Mouse (Mus musculus): Measurements from ENCODE around the gene Stk32c. TPM values are rescaled to one million over a fixed set of nuclear protein-coding genes. Genes with fewer than 3 reads are reported as not detected.
A peak's percentile ranks its signal among the peaks of the same experiment; 100 is the strongest.

Stk32c gene
- 0.10 and 0.12 TPM in 2 replicates for polyA plus RNA-seq (2016; fragmentation: Nextera tagmentation; extraction: Ambion mirVana)

DNA sequence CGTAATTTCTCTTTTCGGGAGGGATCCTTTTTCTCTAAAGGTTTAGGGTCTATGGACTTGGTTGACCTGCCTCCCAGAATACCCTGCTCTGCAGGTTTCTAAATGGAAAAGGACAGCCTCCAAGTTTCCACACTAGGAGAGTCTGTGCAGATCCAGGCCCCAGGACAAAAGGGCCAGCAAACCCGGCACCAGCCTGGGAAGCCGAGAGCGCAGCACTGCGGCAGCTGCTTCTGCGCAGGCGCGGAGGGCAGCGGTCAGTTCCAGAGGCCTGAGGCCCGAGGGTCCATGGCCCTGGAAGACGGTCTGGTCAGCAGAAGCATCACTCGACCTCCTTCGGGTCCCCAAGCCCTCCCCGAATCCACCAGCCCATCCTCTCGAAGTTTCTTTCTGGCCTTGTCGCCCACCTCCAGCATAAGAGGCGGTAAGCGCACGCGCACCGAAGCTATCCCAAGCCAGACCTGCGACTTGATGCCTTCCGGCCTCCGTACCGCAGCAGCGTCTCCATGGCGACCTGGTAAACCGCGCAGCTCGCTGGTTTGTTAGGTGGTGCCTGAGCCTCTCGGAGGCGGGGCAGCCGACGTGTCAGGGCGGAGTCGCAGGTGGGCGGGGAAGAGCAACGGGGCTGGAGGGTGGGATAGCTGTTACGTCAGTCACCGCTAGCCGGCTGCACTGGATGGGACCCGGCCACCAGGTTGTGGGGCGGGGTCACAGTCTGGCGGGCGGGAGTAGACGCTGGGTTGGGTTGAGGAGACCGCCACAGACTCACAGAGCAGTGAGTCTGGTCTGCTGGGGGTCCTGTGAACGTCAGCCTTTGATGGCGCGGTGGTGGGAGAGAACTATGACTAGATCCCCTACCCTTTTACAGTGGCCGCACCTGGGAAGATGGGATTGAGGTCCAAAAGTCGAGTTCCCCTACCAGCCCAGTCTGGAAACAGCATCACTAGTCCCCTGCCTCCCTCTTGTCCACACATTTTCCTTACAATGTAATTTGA is at the start of gene Stk32c, which contains the start of gene Lrrc27:
TSS of gene Stk32c (minus strand) at position 554 of the 992 bp plus-strand sequence.
TSS of gene Lrrc27 (plus strand) at position 235 of the 992 bp plus-strand sequence.
- H3K27ac ChIP-seq (replicated peaks): peak within 1 kb of the TSS; percentile 97
- H3K4me1 ChIP-seq: peaks cover 26% of the 10 kb centered on the region
- H3K9me3 ChIP-seq: no peaks in the 10 kb centered on the region
- H3K36me3 ChIP-seq (replicated peaks): no peaks in the 10 kb centered on the region
- no peaks in the 10 kb centered on the region for H3K27me3 ChIP-seq (replicated peaks; ENCODE audit: low read depth, poor library complexity, severe bottlenecking)
- 3% methylated on average over 53 of the region's 53 CpGs for WGBS
- peak; percentile 99 for DNase-seq (ENCODE audit: low spot score)
- peak within 1 kb of the TSS; percentile 72 for H3K4me3 ChIP-seq

DNA sequence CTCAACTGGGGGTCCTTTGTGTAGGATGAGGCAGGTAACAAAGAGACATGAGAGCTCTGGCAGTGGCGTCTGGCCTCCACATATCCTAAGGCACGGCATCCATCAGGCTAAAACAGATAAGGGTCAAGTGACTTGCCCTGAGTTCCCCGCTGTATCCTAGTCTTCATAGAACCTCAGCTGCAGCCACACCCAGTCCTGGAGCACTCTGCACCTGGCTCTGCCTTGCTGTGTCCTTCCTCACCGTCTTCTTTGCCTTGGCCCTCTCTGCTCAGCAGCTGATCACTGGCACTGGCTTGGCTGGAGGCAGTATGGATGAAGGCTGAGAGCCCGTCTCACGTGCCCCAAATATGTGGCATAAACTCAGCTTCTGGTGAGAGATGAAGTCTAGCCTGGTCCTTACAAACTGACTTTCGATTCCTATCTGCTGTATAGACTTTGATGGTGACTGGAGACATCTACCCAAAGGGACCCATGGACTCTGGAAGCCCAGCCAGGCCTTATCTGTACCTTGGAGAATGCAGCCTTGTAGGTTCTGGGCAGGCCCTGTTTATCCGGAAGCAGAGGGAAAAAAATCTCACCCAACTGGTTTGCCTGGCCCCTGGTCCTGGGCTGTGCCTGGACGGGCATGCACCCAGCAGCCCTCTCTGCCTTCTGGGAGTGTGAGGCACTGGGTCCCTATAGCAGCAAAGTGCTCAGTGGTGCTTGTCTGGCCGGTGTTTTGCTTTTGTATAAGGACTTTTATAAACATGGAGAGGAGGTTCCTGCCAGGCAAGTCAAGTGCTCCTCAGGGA is 44.8 kb upstream of the Stk32c start:
- Histone ChIP-seq H3K36me3 (replicated peaks) (peaks cover 47% of the 10 kb centered on the region), H3K9me3 (0 out of 2 replicates have a peak, but pooled peaks cover 2% of the 10 kb centered on the region), H3K27ac (replicated peaks) (peak overlapping the region; percentile 45), H3K4me3 (no peak overlapping the region), H3K27me3 (replicated peaks; ENCODE audit: low read depth, poor library complexity, severe bottlenecking) (no peaks in the 10 kb centered on the region), H3K4me1 (peaks cover 30% of the 10 kb centered on the region)
- 65% methylated on average over 10 of the region's 10 CpGs for WGBS
- peak; percentile 46 for DNase-seq (ENCODE audit: low spot score)

DNA sequence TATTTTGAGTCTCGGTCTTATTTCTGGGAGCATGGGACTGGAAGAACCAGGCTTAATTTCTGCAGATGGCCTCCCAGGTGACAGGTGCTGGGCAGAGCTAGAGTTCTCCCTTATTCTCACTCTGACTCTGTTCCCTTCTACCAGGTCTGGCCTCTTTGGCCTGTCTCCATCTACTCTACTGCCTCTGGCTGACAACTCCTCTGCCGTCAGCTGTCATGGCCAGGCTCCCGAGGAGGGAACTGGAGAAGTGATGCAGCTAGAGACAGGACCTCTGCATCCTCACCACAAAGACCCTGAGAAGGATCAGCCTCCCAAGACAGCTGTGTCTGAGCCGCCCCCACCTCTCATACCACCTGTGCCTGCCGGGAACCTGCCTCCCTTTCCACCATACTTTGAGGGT is 41.5 kb upstream of the Stk32c start:
- Histone ChIP-seq H3K9me3 (no peaks in the 10 kb centered on the region), H3K4me3 (no peak overlapping the region), H3K4me1 (peaks cover 55% of the 10 kb centered on the region), H3K27ac (replicated peaks) (no peak overlapping the region), H3K27me3 (replicated peaks; ENCODE audit: low read depth, poor library complexity, severe bottlenecking) (peaks cover 23% of the 10 kb centered on the region), H3K36me3 (replicated peaks) (peaks cover 29% of the 10 kb centered on the region)
- no peak for DNase-seq (ENCODE audit: low spot score)
- 87% methylated on average over 5 of the region's 5 CpGs for WGBS

DNA sequence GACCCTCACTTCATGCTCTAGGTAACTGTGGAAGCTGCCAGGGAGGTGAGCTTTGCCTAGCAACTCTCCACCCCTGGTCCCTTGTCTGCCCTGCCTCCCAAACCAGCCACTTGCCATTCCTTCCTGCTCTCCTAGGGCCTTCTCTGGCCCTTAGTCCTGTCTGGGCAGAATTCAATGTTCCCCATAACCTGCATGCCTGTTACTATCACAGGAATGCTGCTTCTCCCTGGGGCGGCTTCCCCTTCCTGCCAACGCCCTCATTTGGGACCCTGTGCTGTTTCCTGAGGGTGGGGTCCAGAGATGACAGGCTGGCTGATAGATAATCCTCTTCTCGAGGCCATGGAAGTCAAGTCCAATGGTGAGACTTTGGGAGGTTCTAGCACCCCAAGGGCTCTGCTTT is 40.4 kb upstream of the Stk32c start:
- H3K4me3 ChIP-seq: no peak overlapping the region
- H3K4me1 ChIP-seq: peaks cover 61% of the 10 kb centered on the region
- H3K27ac ChIP-seq (replicated peaks): no peak overlapping the region
- 74% methylated on average over 3 of the region's 3 CpGs for WGBS
- H3K36me3 ChIP-seq (replicated peaks): peaks cover 29% of the 10 kb centered on the region
- H3K9me3 ChIP-seq: no peaks in the 10 kb centered on the region
- peaks cover 34% of the 10 kb centered on the region for H3K27me3 ChIP-seq (replicated peaks; ENCODE audit: low read depth, poor library complexity, severe bottlenecking)
- DNase-seq (ENCODE audit: low spot score): no peak

DNA sequence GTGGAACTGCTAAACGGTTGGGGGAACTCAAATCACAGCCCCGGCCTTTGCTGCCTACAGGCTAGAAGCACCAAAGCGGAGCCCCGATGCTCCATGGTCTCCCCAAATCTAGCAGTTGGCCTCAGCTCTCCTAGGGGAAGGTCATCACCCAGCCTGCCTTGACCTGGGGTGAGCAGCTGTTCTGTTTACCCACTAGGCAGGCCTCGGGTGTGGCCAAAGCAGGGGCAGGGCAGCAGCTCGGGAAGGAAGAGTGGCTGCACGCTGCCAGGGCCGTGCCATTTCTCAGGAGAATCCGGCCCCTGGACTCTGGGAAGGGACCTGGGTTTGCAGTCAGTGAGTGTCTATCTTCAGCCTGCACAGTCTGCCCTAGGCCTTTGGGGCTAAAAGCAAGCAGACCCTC is 39.9 kb upstream of the Stk32c start:
- peaks cover 60% of the 10 kb centered on the region for H3K4me1 ChIP-seq
- H3K36me3 ChIP-seq (replicated peaks): peaks cover 29% of the 10 kb centered on the region
- WGBS: 76% methylated on average over 9 of the region's 9 CpGs
- no peak overlapping the region; the same call in 1 of the 2 replicates for H3K27ac ChIP-seq (replicated peaks)
- no peak for DNase-seq (ENCODE audit: low spot score)
- no peak overlapping the region for H3K4me3 ChIP-seq
- H3K9me3 ChIP-seq: no peaks in the 10 kb centered on the region
- H3K27me3 ChIP-seq (replicated peaks; ENCODE audit: low read depth, poor library complexity, severe bottlenecking): peaks cover 34% of the 10 kb centered on the region

DNA sequence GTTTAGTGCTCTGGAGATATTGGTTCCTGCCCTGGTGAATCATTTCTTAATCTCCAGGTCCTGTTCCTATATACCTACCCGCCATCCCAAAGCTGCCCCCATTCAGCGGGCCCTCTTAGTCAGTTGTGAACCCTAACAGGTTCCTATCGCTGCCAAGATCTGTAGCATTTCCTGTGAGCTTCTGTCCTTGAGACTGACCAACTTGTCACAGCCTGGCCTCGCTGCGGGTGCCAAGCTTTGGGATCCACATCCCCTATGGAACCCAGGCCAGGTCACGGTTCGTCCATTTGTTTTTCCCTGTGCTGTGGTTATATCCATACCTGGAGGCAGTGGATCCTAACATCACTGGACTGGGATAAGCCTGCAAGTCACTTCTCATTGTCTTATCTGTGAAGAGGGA is 39.5 kb upstream of the Stk32c start:
- no peak for DNase-seq (ENCODE audit: low spot score)
- WGBS: 89% methylated on average over 7 of the region's 7 CpGs
- H3K9me3 ChIP-seq: no peaks in the 10 kb centered on the region
- no peak overlapping the region for H3K27ac ChIP-seq (replicated peaks)
- H3K27me3 ChIP-seq (replicated peaks; ENCODE audit: low read depth, poor library complexity, severe bottlenecking): peaks cover 39% of the 10 kb centered on the region
- peaks cover 28% of the 10 kb centered on the region for H3K36me3 ChIP-seq (replicated peaks)
- H3K4me3 ChIP-seq: no peak overlapping the region
- H3K4me1 ChIP-seq: peaks cover 61% of the 10 kb centered on the region

DNA sequence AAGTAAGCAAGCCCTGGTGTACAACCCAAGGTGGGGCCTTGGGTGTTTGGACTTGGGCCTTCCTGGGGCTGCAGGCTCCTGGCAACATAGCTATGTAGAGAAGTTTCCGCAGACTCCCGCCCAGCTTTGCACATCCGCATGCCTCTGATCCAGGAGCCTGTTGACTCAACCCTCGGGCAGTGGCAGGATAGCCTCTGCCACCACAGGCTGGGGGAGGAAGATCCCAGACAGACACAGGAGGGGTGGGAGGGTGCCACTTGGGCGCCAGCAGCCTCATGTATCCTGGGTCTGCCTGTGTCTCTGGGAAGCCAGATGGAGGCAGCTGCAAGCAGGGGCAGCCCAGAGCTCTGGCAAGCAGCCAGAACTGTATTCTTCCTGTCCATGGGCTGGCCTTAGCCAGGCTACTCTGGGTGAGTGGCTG is 38.8 kb upstream of the Stk32c start:
- peak overlapping the region; percentile 0; the same call in 1 of the 2 replicates for H3K27ac ChIP-seq (replicated peaks)
- peaks cover 23% of the 10 kb centered on the region for H3K36me3 ChIP-seq (replicated peaks)
- DNase-seq (ENCODE audit: low spot score): no peak
- no peaks in the 10 kb centered on the region for H3K9me3 ChIP-seq
- H3K4me1 ChIP-seq: peaks cover 61% of the 10 kb centered on the region
- 75% methylated on average over 5 of the region's 5 CpGs for WGBS
- H3K4me3 ChIP-seq: no peak overlapping the region
- H3K27me3 ChIP-seq (replicated peaks; ENCODE audit: low read depth, poor library complexity, severe bottlenecking): peaks cover 45% of the 10 kb centered on the region

DNA sequence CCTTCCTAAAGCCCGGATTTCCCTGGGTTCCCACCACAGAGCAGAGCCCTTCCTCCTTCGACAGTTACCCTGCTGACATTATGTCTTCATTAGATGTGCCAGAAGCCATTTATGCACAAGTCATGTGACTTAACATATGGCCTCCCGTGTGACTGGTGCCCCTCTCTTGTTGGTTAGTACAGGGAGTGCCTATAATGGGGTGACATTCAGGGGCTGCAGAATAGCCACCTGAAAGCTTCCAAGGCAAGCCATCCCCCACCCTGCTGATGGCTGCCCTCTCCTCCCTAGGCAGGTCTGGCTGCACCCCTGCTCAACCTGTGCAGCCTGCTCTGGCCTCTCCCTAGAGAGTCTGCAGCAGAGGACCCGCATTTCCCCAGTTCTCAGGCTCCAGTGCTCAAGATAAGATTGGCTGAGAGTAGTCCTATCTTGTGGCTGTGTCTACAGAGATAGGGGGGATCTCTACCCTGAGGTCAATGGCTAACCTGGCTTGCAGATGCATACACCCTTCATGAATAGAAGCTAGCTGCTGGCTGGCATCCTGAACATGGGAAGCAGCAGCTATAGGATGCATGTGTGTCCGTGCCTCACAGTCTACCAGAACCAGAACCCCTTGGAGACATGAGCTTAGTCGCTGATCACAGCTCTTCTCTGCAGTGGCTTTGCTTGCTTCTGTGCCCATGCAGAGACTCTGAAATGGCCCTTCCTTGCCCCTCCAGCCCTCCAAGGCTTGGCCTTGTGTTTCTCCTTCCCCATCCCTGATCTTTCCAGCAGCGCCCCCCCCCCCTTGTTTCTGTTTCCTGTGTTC is 36.5 kb upstream of the Stk32c start:
- H3K9me3 ChIP-seq: no peaks in the 10 kb centered on the region

DNA sequence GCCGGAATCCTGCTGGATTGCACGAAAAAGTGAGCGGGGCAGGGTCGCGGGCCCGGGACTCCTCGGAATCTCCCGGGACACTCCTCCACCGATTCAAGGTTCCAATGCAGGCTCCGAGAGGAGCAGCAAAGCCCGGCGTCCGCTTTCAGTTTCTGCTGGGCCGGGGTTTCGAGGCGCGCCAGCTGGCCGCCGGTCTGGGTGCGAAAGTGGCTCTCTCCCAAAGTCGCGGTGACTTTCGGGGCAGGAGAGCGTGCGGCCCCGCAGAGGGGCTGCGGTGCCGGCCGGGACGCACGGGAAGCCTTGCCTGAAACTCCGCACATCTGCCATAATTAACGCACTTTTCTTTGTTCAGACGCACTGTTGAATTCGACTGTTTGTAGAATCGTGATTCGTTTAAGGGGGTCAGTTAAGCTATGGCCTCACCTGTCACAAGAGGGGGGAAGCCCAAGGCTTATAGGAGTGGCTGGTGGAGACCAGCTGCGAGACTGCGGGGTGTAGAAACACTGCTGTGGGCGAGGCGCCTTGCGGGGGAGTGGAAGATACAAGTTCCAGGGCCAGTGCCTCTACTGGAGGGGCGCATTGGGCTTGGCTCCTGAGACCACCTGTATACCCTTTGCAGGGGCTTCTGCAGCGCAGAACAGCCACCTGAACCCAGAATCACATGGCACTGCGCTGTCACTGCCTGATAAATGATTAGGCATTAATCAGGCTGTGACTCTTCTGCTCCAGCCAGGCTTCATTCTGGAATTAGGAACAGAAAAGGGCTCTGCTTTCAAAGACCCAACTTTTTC is 35.7 kb upstream of the Stk32c start:
- Histone ChIP-seq H3K27me3 (replicated peaks; ENCODE audit: low read depth, poor library complexity, severe bottlenecking) (peaks cover 64% of the 10 kb centered on the region), H3K36me3 (replicated peaks) (no peaks in the 10 kb centered on the region), H3K9me3 (no peaks in the 10 kb centered on the region), H3K4me1 (peaks cover 71% of the 10 kb centered on the region), H3K27ac (replicated peaks) (peak overlapping the region; percentile 92), H3K4me3 (peak overlapping the region; percentile 80)
- WGBS: 2% methylated on average over 45 of the region's 45 CpGs
- no peak for DNase-seq (ENCODE audit: low spot score)

More for the DNA sequence above, 36.5 kb upstream of the Stk32c start:
- Histone ChIP-seq H3K27me3 (replicated peaks; ENCODE audit: low read depth, poor library complexity, severe bottlenecking) (peaks cover 64% of the 10 kb centered on the region), H3K4me3 (peak overlapping the region; percentile 80), H3K36me3 (replicated peaks) (peaks cover under 1% of the 10 kb centered on the region; the same call in 1 of the 2 replicates), H3K4me1 (peaks cover 71% of the 10 kb centered on the region), H3K27ac (replicated peaks) (no peak overlapping the region)
- 44% methylated on average over 7 of the region's 7 CpGs for WGBS
- DNase-seq (ENCODE audit: low spot score): no peak

DNA sequence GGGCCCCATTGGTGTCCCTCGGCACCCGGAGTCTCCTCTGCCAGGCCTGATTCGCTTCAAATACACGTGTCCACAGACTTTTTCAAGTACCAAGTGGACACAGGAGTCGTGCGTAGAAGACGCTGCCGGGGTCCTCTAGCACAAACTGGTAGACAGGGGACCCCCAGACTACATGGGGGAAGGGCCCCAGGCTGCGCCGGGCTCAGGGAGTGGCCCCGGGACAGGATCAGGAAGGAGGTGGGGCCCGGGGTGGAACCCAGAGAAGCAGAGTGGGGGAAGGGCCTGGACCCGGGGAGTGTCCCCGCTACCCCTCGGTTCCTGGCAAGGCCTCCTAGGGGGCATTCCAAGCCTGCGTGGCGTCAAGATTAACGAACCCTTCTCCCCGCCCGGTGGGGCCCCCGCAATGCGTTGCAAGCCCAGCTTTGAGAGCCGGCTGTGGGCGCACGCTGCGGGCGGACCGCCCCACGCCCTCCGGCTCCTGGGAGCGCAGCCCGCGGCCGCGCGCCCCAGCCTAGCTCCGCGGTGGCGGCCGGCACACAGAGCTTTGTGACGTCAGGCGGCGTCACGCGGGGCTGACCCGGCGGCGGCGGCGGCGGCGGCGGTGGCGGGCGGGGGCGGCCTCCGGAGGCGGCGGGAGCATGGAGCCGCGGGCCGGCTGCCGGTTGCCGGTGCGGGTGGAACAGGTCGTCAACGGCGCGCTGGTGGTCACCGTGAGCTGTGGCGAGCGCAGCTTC is 34.9 kb upstream of the Stk32c start, which contains the start of gene Pwwp2b:
TSS of gene Pwwp2b (plus strand) at position 602 of the 734 bp plus-strand sequence.
- H3K4me3 ChIP-seq: peak within 1 kb of the TSS; percentile 80
- DNase-seq (ENCODE audit: low spot score): peak; percentile 86
- WGBS: 2% methylated on average over 72 of the region's 72 CpGs
- H3K36me3 ChIP-seq (replicated peaks): no peaks in the 10 kb centered on the region
- H3K27me3 ChIP-seq (replicated peaks; ENCODE audit: low read depth, poor library complexity, severe bottlenecking): peaks cover 64% of the 10 kb centered on the region
- H3K9me3 ChIP-seq: no peaks in the 10 kb centered on the region
- H3K27ac ChIP-seq (replicated peaks): peak within 1 kb of the TSS; percentile 92
- peaks cover 64% of the 10 kb centered on the region for H3K4me1 ChIP-seq

Data from embryonic facial prominence, embryonic 10.5 days (tissue).